Mouse (Mus musculus): ENCODE measurements around the gene Hist1h2af. TPM values are rescaled to one million over a fixed set of nuclear protein-coding genes. Genes with fewer than 3 reads are reported as not detected.
"Not testable (repeated sequence)": the region's sequence is repeated elsewhere in the genome, so short reads cannot be mapped to it uniquely, and the experiment has no call there.

Hist1h2af gene
- total RNA-seq (2021) = 1 to 10 TPM in 1 of 2 experiments, under 1 TPM in 1; 0.73 to 1.9 TPM
- long read RNA-seq, experiment 1 = 0 reads
- long read RNA-seq, experiment 2 = 0 reads

GRCm38 (mm10) chr13:23533560-23534367, at the start of gene Hist1h2af:
Hist1h2af (plus strand) TSS chr13:23533906.
- DNase-seq (ENCODE audit: low spot score) = not testable (repeated sequence)

GRCm38 (mm10) chr13:23485271-23485670, 48.4 kb upstream of the Hist1h2af start:
- no peak for DNase-seq (ENCODE audit: low spot score)

- DNase-seq (ENCODE audit: low spot score) = peak; percentile 41
These were observed 45.0 kb upstream of the Hist1h2af start, which contains the start of gene Btn2a2 for GRCm38 (mm10) chr13:23488400-23489322. Btn2a2 (minus strand) TSS chr13:23488857.

- DNase-seq (ENCODE audit: low spot score) = no peak
These were observed 42.8 kb upstream of the Hist1h2af start for GRCm38 (mm10) chr13:23490863-23491262.

- no peak for DNase-seq (ENCODE audit: low spot score)
These were observed 42.4 kb upstream of the Hist1h2af start for GRCm38 (mm10) chr13:23491263-23491662.

GRCm38 (mm10) chr13:23491990-23492389, 41.7 kb upstream of the Hist1h2af start:
- DNase-seq (ENCODE audit: low spot score) = no peak

- no peak for DNase-seq (ENCODE audit: low spot score)
These were observed 38.2 kb upstream of the Hist1h2af start for GRCm38 (mm10) chr13:23495526-23495925.

GRCm38 (mm10) chr13:23497656-23498321, 35.9 kb upstream of the Hist1h2af start:
- DNase-seq (ENCODE audit: low spot score) = no peak

GRCm38 (mm10) chr13:23498653-23499052, 35.1 kb upstream of the Hist1h2af start:
- no peak for DNase-seq (ENCODE audit: low spot score)

GRCm38 (mm10) chr13:23499943-23500342, 33.8 kb upstream of the Hist1h2af start:
- no peak for DNase-seq (ENCODE audit: low spot score)

- peak; percentile 20 for DNase-seq (ENCODE audit: low spot score)
These were observed 33.1 kb upstream of the Hist1h2af start for GRCm38 (mm10) chr13:23500424-23501200.

GRCm38 (mm10) chr13:23501511-23501910, 32.2 kb upstream of the Hist1h2af start:
- DNase-seq (ENCODE audit: low spot score) = no peak

GRCm38 (mm10) chr13:23502031-23502567, 31.6 kb upstream of the Hist1h2af start:
- no peak for DNase-seq (ENCODE audit: low spot score)

GRCm38 (mm10) chr13:23502916-23503315, 30.8 kb upstream of the Hist1h2af start:
- DNase-seq (ENCODE audit: low spot score) = no peak

- DNase-seq (ENCODE audit: low spot score) = peak; percentile 40
These were observed 29.9 kb upstream of the Hist1h2af start for GRCm38 (mm10) chr13:23503797-23504196.

GRCm38 (mm10) chr13:23505662-23506345, 27.9 kb upstream of the Hist1h2af start:
- DNase-seq (ENCODE audit: low spot score) = no peak

- DNase-seq (ENCODE audit: low spot score) = no peak
These were observed 27.4 kb upstream of the Hist1h2af start for GRCm38 (mm10) chr13:23506351-23506750.

- DNase-seq (ENCODE audit: low spot score) = no peak
These were observed 26.7 kb upstream of the Hist1h2af start for GRCm38 (mm10) chr13:23506819-23507515.

GRCm38 (mm10) chr13:23510127-23510526, 23.6 kb upstream of the Hist1h2af start:
- DNase-seq (ENCODE audit: low spot score) = no peak

Measured in gastrocnemius, adult 18-20 months (tissue).